Mouse (Mus musculus) stomach, embryonic 14.5 days (tissue): ENCODE data around the gene Apopt1. TPM values are rescaled to one million over a fixed set of nuclear protein-coding genes. Genes with fewer than 3 reads are reported as not detected.

Experiments
- ATAC-seq: fragments of 200-750 bp; cut with Nextera tagmentation; 2 replicates; pipeline ENCODE4 v1.8.0; 2017; ENCODE audit warnings: low read depth, moderate TSS enrichment; ENCODE audit not compliant: insufficient number of reproducible peaks, insufficient read depth, low FRiP score
- H3K27ac ChIP-seq: fragments of 300-500 bp; sonication (generic); 2 replicates; pipeline ENCODE4 v1.5.1; 2014; ENCODE audit warnings: mild to moderate bottlenecking, low read length, moderate library complexity, mixed read lengths
- H3K27me3 ChIP-seq: fragments of 300-500 bp; sonication (generic); 2 replicates; pipeline ENCODE4 v1.6.1; 2014; ENCODE audit warnings: low read length, control low read depth, mixed read lengths; ENCODE audit not compliant: control insufficient read depth, insufficient read depth
- H3K36me3 ChIP-seq: fragments of 300-500 bp; sonication (generic); 2 replicates; pipeline ENCODE4 v1.6.1; 2014; ENCODE audit warnings: mild to moderate bottlenecking, control low read depth, low read length, moderate library complexity, mixed read lengths; ENCODE audit not compliant: control insufficient read depth, insufficient read depth
- H3K4me1 ChIP-seq: fragments of 300-500 bp; sonication (generic); 2 replicates; pipeline ENCODE4 v1.6.1; 2014; ENCODE audit warnings: low read length, control low read depth, mixed read lengths; ENCODE audit not compliant: control insufficient read depth, insufficient read depth
- H3K4me2 ChIP-seq: fragments of 300-500 bp; sonication (generic); replicated peaks from 2 replicates; pipeline ENCODE4 v1.6.1; 2014; ENCODE audit warnings: low read depth, low read length, control low read depth
- H3K4me3 ChIP-seq: fragments of 300-500 bp; sonication (generic); 2 replicates; pipeline ENCODE4 v1.5.1; 2014; ENCODE audit warnings: low read depth, low read length, control low read depth
- H3K9ac ChIP-seq: fragments of 300-500 bp; sonication (generic); replicated peaks from 2 replicates; pipeline ENCODE4 v1.6.1; 2014; ENCODE audit warnings: low read depth, mild to moderate bottlenecking, control low read depth, low read length, moderate library complexity, mixed read lengths
- H3K9me3 ChIP-seq: fragments of 300-500 bp; sonication (generic); 2 replicates; pipeline ENCODE4 v1.6.1; 2016; ENCODE audit warnings: low read depth, low read length, control low read depth; ENCODE audit not compliant: control insufficient read depth
- WGBS: fragments of 180-500 bp; shearing (Covaris S2); extraction: QIAGEN DNeasy Blood & Tissue Kit; methylation state at CpG from one replicate; pipeline ENCODE4 v1.1.7; 2014; 5-methylcytosine and 5-hydroxymethylcytosine counted together
- polyA plus RNA-seq: library from polyadenylated mRNA; unstranded; fragments of >200 nt; fragmentation: Nextera tagmentation; extraction: Ambion mirVana; gene quantifications from 2 replicates; pipeline ENCODE4 v1.2.1, GENCODE M21; 2014

Apopt1 gene
- polyA plus RNA-seq, 1 experiment from 2014 or later, result 60.8 TPM

- no peak overlapping the region for H3K4me2 ChIP-seq
- no peaks in the 10 kb centered on the region for H3K27me3 ChIP-seq
- H3K9me3 ChIP-seq, result no peaks in the 10 kb centered on the region
- no peak overlapping the region for H3K9ac ChIP-seq
- H3K27ac ChIP-seq, result peak overlapping the region; percentile 86
- H3K4me1 ChIP-seq, result peaks cover 10% of the 10 kb centered on the region; the same call in 1 of the 2 replicates
- no peak overlapping the region for H3K4me3 ChIP-seq
- peaks cover 5% of the 10 kb centered on the region for H3K36me3 ChIP-seq
- ATAC-seq, result no peak; the same call in 1 of the 2 replicates
- 43% methylated on average over 5 of the region's 5 CpGs for WGBS
Measured at GRCm38 (mm10) chr12:111682806-111683205, 30.3 kb upstream of the Apopt1 start.

DNA sequence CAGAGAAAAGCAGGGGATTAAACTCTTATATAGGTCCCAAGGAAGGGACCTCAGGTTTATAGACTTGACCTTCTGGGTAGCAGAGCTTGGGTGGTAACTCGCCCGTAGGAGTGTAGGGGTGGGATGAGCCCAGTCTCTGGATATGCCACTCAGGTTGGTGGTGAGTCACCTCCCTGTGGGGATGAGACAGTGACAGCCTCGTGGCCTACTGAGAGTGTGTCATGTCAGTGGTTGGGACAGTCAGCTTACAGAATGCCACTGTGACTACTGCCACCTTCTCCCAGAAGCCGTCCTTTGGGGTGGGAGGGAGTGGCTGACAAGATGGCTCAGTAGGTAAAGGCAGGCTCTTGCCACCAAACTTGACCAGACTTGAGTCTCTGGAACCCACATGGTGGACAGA is 26.7 kb upstream of the Apopt1 start:
- H3K9me3 ChIP-seq, result no peaks in the 10 kb centered on the region
- no peak overlapping the region for H3K4me3 ChIP-seq
- H3K9ac ChIP-seq, result no peak overlapping the region
- H3K36me3 ChIP-seq, result peaks cover 5% of the 10 kb centered on the region
- WGBS, result 90% methylated on average over 4 of the region's 4 CpGs
- no peak for ATAC-seq
- no peak overlapping the region for H3K27ac ChIP-seq
- H3K27me3 ChIP-seq, result no peaks in the 10 kb centered on the region
- H3K4me2 ChIP-seq, result no peak overlapping the region
- H3K4me1 ChIP-seq, result peaks cover 7% of the 10 kb centered on the region; the same call in 1 of the 2 replicates

GRCm38 (mm10) chr12:111687350-111688068 is 25.6 kb upstream of the Apopt1 start:
- peaks cover 5% of the 10 kb centered on the region for H3K36me3 ChIP-seq
- peak overlapping the region; percentile 53; the same call in 1 of the 2 replicates for H3K27ac ChIP-seq
- no peak overlapping the region for H3K4me2 ChIP-seq
- 36% methylated on average over 14 of the region's 14 CpGs for WGBS
- H3K4me3 ChIP-seq, result no peak overlapping the region
- H3K9me3 ChIP-seq, result no peaks in the 10 kb centered on the region
- H3K9ac ChIP-seq, result no peak overlapping the region
- H3K4me1 ChIP-seq, result peaks cover 9% of the 10 kb centered on the region; the same call in 1 of the 2 replicates
- no peaks in the 10 kb centered on the region for H3K27me3 ChIP-seq
- no peak for ATAC-seq

- Histone ChIP-seq H3K27ac (no peak overlapping the region), H3K9ac (no peak overlapping the region), H3K27me3 (no peaks in the 10 kb centered on the region), H3K9me3 (no peaks in the 10 kb centered on the region), H3K4me2 (no peak overlapping the region), H3K36me3 (peaks cover 5% of the 10 kb centered on the region), H3K4me3 (no peak overlapping the region), H3K4me1 (peaks cover 9% of the 10 kb centered on the region; the same call in 1 of the 2 replicates)
- 16% methylated on average over 2 of the region's 2 CpGs for WGBS
- ATAC-seq, result no peak
Measured at GRCm38 (mm10) chr12:111688069-111688428, 25.0 kb upstream of the Apopt1 start.

GRCm38 (mm10) chr12:111689426-111689825 is 23.6 kb upstream of the Apopt1 start:
- no peak overlapping the region for H3K4me3 ChIP-seq
- H3K4me1 ChIP-seq, result peaks cover 21% of the 10 kb centered on the region
- ATAC-seq, result no peak
- no peaks in the 10 kb centered on the region for H3K27me3 ChIP-seq
- H3K27ac ChIP-seq, result no peak overlapping the region
- no peaks in the 10 kb centered on the region; the same call in 1 of the 2 replicates for H3K36me3 ChIP-seq
- no peak overlapping the region for H3K9ac ChIP-seq
- no peaks in the 10 kb centered on the region for H3K9me3 ChIP-seq
- 79% methylated on average over 11 of the region's 11 CpGs for WGBS
- H3K4me2 ChIP-seq, result no peak overlapping the region

GRCm38 (mm10) chr12:111691346-111691872 is 21.7 kb upstream of the Apopt1 start:
- H3K27me3 ChIP-seq, result no peaks in the 10 kb centered on the region
- no peak overlapping the region for H3K4me2 ChIP-seq
- H3K36me3 ChIP-seq, result no peaks in the 10 kb centered on the region
- H3K4me3 ChIP-seq, result no peak overlapping the region
- peaks cover 30% of the 10 kb centered on the region for H3K4me1 ChIP-seq
- no peak overlapping the region for H3K9ac ChIP-seq
- H3K27ac ChIP-seq, result no peak overlapping the region
- ATAC-seq, result no peak
- no peaks in the 10 kb centered on the region for H3K9me3 ChIP-seq
- 19% methylated on average over 5 of the region's 5 CpGs for WGBS

- 85% methylated on average over 5 of the region's 5 CpGs for WGBS
- Histone ChIP-seq H3K4me1 (peaks cover 23% of the 10 kb centered on the region), H3K27me3 (no peaks in the 10 kb centered on the region), H3K4me2 (no peak overlapping the region), H3K4me3 (no peak overlapping the region), H3K36me3 (no peaks in the 10 kb centered on the region), H3K27ac (peak overlapping the region; percentile 61; the same call in 1 of the 2 replicates), H3K9ac (no peak overlapping the region; the same call in 1 of the 2 replicates), H3K9me3 (no peaks in the 10 kb centered on the region)
- no peak for ATAC-seq
Measured at GRCm38 (mm10) chr12:111692899-111693298, 20.2 kb upstream of the Apopt1 start.

DNA sequence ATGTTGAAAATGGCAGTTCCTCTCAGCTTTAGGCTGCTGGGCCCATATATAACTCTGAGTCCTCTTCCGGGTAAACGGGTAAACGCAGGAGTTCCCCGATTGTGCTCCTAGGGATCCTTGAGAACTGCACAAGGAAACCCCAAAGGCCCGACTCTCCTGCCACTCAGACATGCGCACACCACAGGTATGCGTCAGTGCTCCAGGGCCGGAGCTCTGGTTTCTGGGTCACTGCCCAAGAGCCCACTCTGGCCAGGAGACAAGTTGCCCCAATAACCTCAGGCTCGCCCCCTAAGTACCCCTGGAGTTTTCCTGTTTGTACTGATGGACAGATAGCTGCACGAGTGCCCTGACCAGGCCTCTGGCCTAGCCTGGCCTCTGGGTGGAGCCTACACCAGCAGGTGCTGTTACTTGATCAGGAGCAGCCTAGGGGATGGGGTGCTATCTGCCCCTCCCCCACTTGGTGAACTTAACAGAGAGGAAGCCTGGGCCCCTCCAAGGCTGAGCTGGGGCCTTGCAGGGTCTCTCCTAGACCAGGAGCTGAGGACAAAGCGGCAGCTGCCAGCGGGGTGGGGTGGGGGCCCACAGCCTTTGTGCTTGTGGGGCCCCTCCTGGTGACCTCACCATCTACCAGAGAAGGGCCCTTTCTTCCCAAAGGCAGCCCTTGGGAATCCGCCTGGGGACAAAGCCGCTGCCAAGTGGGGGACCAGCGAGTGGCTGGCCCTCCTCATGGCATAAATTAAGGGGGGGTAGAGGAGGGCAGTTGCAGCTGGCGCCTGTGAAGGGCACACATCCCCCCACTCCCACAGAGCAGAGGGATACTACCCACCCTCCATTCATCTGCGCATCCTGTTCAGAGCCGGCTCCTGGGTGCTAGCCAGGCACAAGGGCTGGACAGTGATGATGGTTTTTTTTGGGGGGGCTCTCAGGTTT is 19.5 kb upstream of the Apopt1 start:
- H3K9me3 ChIP-seq, result no peaks in the 10 kb centered on the region
- 41% methylated on average over 18 of the region's 18 CpGs for WGBS
- peaks cover 23% of the 10 kb centered on the region for H3K4me1 ChIP-seq
- peak overlapping the region; percentile 61; the same call in 1 of the 2 replicates for H3K27ac ChIP-seq
- H3K4me3 ChIP-seq, result no peak overlapping the region
- no peaks in the 10 kb centered on the region for H3K27me3 ChIP-seq
- H3K36me3 ChIP-seq, result no peaks in the 10 kb centered on the region
- peak overlapping the region; percentile 4; the same call in 1 of the 2 replicates for H3K4me2 ChIP-seq
- H3K9ac ChIP-seq, result no peak overlapping the region
- ATAC-seq, result peak; percentile 44
